Mouse (Mus musculus): ENCODE measurements around the gene Slc30a7.
"Not testable (repeated sequence)": the region's sequence is repeated elsewhere in the genome, so short reads cannot be mapped to it uniquely, and the experiment has no call there.

Gene Slc30a7

DNA sequence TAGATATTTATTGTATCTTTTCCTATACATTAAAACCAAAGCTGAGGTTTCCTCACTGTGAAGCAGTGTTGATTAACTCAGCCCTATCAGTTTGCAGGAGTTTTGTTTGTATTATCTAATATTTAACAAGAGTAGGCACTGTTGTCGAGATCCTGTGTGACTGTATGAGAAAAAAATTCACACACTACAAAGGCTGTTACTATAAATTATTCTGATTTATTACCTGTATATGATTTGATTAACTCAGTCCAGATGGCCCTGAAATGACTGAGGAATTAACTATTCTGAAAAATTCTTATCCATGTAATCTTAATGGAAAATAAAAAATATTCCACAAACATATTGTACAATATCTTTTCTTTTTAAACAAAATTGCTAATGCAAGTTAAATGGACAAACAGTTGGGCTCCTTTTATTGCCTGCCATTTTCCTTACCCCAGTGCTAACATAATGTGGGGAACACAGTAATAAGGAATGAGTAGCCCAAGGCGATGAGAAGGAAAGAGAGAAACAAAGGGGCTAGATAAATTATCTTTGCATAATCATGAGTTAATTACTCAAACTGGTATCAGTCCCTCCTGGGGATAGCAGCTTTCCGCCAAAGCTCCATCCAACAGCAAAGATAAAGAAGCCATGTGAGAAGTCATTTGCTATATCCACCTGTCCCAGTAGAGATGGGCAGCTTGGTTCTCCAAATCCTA is 57.8 kb downstream of the Slc30a7 start:
- DNase-seq (ENCODE audit: low spot score), result no peak

GRCm38 (mm10) chr3:115946272-115946671 is 60.9 kb downstream of the Slc30a7 start:
- no peak for DNase-seq (ENCODE audit: low spot score)

DNA sequence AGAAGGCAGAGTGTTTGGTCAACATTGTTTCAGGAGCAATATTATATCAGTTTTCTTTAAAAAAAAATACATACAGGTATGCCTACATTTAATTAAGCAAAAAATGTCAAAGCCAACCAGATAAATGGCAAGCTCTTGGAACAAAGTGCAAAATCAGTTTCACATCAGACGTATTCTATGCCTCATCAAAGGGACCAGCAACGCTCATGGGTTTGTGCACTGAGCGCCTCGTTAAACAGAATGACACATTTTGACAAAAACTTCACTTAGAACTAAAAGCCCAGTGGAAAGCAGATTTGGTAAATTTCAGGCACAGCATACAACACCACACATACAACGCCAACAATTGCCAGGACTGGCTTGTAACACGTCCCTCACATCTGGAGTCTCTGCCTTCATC is 62.8 kb downstream of the Slc30a7 start:
- no peak for DNase-seq (ENCODE audit: low spot score)

DNA sequence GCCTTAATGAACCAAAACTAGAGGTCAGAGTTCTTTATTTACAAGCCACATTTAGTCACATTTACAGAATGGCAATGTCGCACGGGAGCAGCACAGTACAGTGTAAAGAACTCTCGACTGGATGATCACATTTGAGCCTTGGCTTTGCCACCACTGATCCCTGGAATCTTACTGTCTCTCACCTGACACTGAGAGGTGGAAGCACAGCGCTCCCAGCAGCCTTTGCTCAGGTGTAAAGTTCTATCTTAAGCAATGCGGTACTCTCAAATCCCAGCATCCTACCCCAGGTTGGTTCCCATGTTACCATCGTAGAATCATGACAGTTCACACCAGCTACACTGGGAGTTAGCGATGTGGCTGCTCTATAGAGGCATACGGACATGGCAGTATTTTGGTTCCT is 65.7 kb downstream of the Slc30a7 start:
- DNase-seq (ENCODE audit: low spot score), result no peak

DNA sequence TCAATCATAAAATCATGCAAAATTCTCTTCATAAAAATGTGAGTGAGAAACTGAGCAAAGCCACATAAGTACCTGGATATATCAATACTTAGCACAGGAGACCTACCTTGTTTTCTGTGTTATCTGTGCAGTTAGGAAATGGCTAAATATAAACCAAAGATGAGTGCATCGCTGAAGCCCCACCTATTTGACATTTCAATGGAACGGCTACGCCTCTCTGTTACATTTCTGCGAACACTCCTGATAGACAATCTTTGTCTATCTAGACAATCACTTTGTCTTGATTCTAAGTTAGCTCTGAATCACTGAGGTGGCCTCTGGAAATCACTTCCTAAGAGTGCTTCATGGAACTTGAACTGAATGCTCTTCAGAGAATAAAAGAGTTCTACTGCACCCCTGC is 66.7 kb downstream of the Slc30a7 start:
- DNase-seq (ENCODE audit: low spot score), result no peak

GRCm38 (mm10) chr3:115937807-115938206 is 69.4 kb downstream of the Slc30a7 start:
- no peak for DNase-seq (ENCODE audit: low spot score)

- DNase-seq (ENCODE audit: low spot score), result no peak
These were observed 70.2 kb downstream of the Slc30a7 start for GRCm38 (mm10) chr3:115936734-115937599.

DNA sequence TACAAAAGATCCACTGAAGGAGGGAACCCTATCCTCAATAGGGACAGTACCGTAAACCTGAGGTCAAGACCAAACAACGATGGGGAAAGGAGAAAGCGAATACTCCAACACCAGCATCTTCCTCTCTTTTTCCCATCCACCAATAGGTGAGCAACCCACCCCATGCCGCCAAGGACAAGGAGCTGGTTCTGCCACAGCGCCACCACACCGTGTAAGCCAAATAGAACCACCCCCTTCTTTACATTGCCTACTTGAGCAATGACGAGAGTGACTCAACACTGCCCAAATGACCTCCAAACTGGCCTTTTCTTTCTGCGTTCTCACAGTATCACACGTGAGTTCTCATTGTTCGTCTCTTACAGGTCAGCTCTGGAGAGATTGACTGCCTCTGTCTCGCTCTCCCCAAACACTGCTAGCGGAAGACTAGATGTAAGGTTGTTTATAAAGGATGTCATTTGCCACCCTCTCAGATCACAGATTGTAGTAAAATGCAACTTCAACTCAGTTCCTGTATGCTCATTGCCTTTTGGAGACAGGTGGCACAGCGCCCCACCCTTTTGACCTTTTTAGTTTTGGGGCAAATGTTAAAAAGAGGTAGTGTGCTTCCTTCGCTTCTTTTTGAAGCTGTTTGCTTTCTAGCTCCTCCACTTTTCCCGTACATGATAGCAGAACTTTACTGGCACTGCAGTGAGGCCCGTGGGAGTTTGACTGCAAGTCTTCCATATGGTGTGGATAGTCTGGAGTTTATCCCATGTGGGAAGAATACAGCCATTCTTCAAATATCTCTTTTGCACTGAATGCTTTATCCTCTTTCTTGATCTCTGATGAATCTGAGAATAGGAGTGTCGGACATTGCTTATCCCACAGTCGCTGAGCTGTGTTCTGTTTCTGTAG is 73.7 kb downstream of the Slc30a7 start:
- DNase-seq (ENCODE audit: low spot score), result peak; percentile 44

GRCm38 (mm10) chr3:115931701-115932100 is 75.5 kb downstream of the Slc30a7 start:
- no peak for DNase-seq (ENCODE audit: low spot score)

GRCm38 (mm10) chr3:115926531-115926930 is 80.7 kb downstream of the Slc30a7 start:
- no peak for DNase-seq (ENCODE audit: low spot score)

DNA sequence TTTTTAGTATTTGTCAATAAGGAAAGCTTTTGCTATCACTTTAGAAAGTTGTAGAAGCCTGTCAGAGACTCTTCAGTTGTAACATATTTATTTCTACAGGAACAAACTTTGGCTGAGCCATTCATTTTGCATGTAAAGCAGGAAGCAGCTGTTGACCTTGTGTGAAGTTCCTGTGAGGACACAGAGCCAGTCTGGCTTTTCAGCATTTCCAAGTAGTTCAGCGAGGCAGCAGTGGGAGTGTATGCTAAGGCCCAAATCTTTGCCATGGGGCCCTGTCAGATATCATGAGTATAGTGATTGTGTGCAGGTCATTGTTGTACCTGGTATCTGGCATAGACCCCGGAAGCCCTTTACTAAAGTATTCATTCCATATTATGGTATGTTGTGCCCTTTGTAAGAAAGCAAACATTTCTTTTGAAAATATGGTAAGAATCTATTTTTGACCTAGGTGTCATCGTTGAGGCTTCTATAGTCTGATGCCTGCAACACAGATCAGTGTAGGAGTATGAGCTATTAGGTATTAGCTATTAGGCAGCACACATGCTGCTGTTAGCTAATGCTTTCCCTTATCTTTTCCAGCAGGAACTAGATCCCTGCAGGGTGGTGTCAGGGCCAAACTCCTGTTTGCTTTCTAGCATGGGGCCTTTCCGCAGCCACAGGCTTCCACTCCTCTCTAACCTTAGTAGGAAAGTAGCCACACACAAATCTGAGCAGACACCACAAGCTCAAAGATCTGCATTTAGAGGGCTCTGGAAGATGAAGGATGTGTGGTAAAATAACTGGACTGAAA is 82.6 kb downstream of the Slc30a7 start:
- no peak for DNase-seq (ENCODE audit: low spot score)

- not testable (repeated sequence) for DNase-seq (ENCODE audit: low spot score)
These were observed 99.8 kb downstream of the Slc30a7 start for GRCm38 (mm10) chr3:115907406-115907805.

GRCm38 (mm10) chr3:115905567-115905966 is 101.6 kb downstream of the Slc30a7 start:
- DNase-seq (ENCODE audit: low spot score), result no peak

- no peak for DNase-seq (ENCODE audit: low spot score)
These were observed 102.1 kb downstream of the Slc30a7 start for GRCm38 (mm10) chr3:115905067-115905466.

- DNase-seq (ENCODE audit: low spot score), result no peak
These were observed 104.8 kb downstream of the Slc30a7 start for GRCm38 (mm10) chr3:115902301-115902956.

DNA sequence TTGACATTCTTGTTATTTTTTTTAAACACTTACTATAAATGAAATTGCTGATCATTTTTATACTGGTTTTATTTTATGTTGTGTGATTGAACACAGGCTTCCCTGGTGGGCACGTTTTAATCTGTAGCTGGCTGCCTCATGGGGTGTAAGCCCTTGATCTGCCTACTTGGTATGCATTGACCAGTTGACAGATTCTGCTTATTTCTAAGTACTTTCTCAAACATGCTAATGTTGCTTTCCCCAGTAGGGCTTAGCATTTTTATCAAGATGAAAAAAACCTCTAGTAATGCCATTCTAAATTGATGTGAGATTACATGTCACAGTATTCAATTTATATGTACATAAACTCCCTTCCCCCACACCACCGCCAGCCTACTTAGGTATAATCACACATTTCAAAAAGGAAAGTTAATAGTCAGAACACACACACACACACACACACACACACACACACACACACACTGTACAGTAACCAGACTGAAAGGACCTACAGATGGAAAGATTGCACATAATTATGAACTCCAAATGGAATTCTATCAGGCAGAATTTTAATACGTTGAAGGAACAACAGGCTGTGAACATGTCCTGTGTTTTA is 108.8 kb downstream of the Slc30a7 start:
- no peak for DNase-seq (ENCODE audit: low spot score)

DNA sequence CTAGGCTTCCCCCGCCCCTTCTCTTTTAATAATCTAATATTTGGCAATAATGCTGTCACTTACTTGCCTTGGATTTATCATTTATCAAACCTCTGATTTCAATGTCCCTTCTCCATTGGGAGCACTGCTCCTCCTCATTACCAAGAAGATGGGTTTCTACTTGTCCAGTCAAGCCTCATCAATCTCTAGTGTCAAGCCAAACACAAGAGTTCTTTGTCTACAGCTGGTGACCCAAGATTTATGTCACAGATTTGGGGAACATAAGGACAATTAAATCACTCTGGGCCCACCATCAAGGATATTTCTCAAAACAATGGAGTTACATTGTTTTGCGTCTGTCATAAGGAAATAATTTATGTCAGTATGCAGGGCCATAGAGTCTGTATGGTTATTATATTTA is 114.0 kb downstream of the Slc30a7 start:
- DNase-seq (ENCODE audit: low spot score), result no peak

DNA sequence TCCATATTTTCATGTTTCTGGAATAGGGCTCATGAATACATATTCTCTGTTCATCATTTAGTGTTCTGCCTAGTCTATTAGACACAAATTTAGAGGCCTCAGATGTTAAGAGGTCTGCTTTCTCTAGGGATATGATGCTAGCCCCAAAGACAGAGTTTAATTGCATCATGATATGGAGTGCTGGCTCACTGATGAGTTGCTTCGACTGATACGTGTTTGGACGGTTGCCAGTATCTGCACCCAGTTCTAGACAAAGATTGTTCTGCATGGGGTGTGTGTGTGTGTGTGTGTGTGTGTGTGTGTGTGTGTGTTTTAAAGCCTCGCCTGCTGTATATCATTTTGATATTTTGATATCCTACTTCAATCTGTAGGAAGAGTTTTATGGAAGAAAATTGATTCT is 114.9 kb downstream of the Slc30a7 start:
- no peak for DNase-seq (ENCODE audit: low spot score)
